Mouse (Mus musculus): ENCODE results near the gene Ttc4. TPM values are rescaled to one million over a fixed set of nuclear protein-coding genes. Genes with fewer than 3 reads are reported as not detected.

The Ttc4 gene
- 32.1 TPM for total RNA-seq (2023)

GRCm38 (mm10) chr4:106678442-106679118, at the start of gene Ttc4:
TSS of gene Ttc4 (minus strand) at chr4:106678944.

GRCm38 (mm10) chr4:106650833-106651527, 27.8 kb downstream of the Ttc4 start, which contains the start of gene Pars2:
TSS of gene Pars2 (plus strand) at chr4:106651069.

GRCm38 (mm10) chr4:106622030-106622493, 56.7 kb downstream of the Ttc4 start, which contains the start of gene Ttc22:
TSS of gene Ttc22 (plus strand) at chr4:106622432.

DNA sequence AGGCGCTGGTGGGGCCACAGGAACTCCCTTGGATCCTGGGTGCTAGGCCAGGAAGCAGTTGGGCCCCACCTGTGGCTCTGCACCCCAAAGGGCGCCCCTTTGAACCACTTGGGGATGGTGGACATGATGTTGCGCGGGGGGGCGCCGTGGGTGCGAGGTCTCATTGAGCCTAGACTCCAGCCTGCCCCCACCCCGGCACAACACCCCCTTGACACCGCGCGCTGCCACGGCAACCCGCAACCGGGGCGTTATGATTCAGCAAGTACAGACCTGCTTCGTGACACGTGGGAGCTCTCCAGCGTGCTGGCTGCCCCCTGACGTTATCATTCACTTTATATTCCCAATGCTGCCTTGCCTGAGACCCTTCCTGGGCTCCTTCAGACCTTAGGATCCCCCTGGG, 61.7 kb downstream of the Ttc4 start, which contains the start of gene Lexm:
TSS of gene Lexm (minus strand) at position 186 of the 400 bp plus-strand sequence.

Other genes starting within 250 kb of the Ttc4 start
- gene Pcsk9, start 214.6 kb downstream of the Ttc4 start, total RNA-seq (2023), result 0.18 TPM
- not detected for gene Bsnd, start 186.7 kb downstream of the Ttc4 start, total RNA-seq (2023)
- 13.0 TPM for gene Dhcr24, start 117.9 kb downstream of the Ttc4 start, total RNA-seq (2023)
- gene Lexm, start 61.7 kb downstream of the Ttc4 start, total RNA-seq (2023), result not detected
- gene Ttc22, start 56.5 kb downstream of the Ttc4 start, total RNA-seq (2023), result not detected
- 6.3 TPM for gene Pars2, start 27.9 kb downstream of the Ttc4 start, total RNA-seq (2023)
- not detected for gene Mroh7, start 52.0 kb upstream of the Ttc4 start, total RNA-seq (2023)
- not detected for gene Fam151a, start 54.9 kb upstream of the Ttc4 start, total RNA-seq (2023)
- 3.2 TPM for gene Acot11, start 126.1 kb upstream of the Ttc4 start, total RNA-seq (2023)
- 111 TPM for gene Ssbp3, start 231.8 kb upstream of the Ttc4 start, total RNA-seq (2023)